Mouse (Mus musculus) kidney, postnatal 0 days (tissue): ENCODE measurements around the gene Hoxb6. TPM values are rescaled to one million over a fixed set of nuclear protein-coding genes. Genes with fewer than 3 reads are reported as not detected.
A peak's percentile ranks its signal among the peaks of the same experiment; 100 is the strongest.

Source experiments
- ATAC-seq: fragments of 200-750 bp; cut with Nextera tagmentation; replicated peaks from 2 replicates; pipeline ENCODE4 v1.8.0; 2017; ENCODE audit warnings: low read depth, moderate number of reproducible peaks, moderate TSS enrichment, moderate library complexity; ENCODE audit not compliant: low FRiP score
- DNase-seq: peaks from one replicate; pipeline ENCODE4 v3.0.0-alpha.2; 2016; ENCODE audit warnings: low spot score
- H3K27ac ChIP-seq: fragments of 300-500 bp; sonication (generic); 2 replicates; pipeline ENCODE4 v1.5.1; 2014; ENCODE audit warnings: mild to moderate bottlenecking
- H3K27me3 ChIP-seq: fragments of 300-500 bp; sonication (generic); 2 replicates; pipeline ENCODE4 v1.6.1; 2014; ENCODE audit warnings: low read length, mixed read lengths; ENCODE audit not compliant: insufficient read depth
- H3K36me3 ChIP-seq: fragments of 300-500 bp; sonication (generic); 2 replicates; pipeline ENCODE4 v1.6.1; 2014; ENCODE audit warnings: low read length, mixed read lengths; ENCODE audit not compliant: insufficient read depth
- H3K4me1 ChIP-seq: fragments of 300-500 bp; sonication (generic); replicated peaks from 2 replicates; pipeline ENCODE4 v1.6.1; 2014; ENCODE audit warnings: antibody characterized with exemption, low read length, mixed read lengths; ENCODE audit not compliant: insufficient read depth
- H3K4me2 ChIP-seq: fragments of 300-500 bp; sonication (generic); 2 replicates; pipeline ENCODE4 v1.6.1; 2014; ENCODE audit warnings: mild to moderate bottlenecking, low read length, moderate library complexity, mixed read lengths
- H3K4me3 ChIP-seq: fragments of 300-500 bp; sonication (generic); replicated peaks from 2 replicates; pipeline ENCODE4 v1.5.1; 2014; ENCODE audit warnings: low read depth, low read length
- H3K9ac ChIP-seq: fragments of 300-500 bp; sonication (generic); 2 replicates; pipeline ENCODE4 v1.6.1; 2014; ENCODE audit warnings: low read depth, low read length
- H3K9me3 ChIP-seq: fragments of 300-500 bp; sonication (generic); replicated peaks from 2 replicates; pipeline ENCODE4 v1.6.1; 2016; ENCODE audit warnings: low read length, inconsistent platforms, mixed read lengths
- CTCF ChIP-seq: IDR thresholded peaks from 2 replicates; pipeline ENCODE4 v1.5.1; 2016; ENCODE audit warnings: antibody characterized with exemption, low read depth, mild to moderate bottlenecking, moderate library complexity
- WGBS: fragments of 180-500 bp; shearing (Covaris S2); extraction: QIAGEN DNeasy Blood & Tissue Kit; methylation state at CpG from one replicate; pipeline ENCODE4 v1.1.7; 2014; 5-methylcytosine and 5-hydroxymethylcytosine counted together
- polyA plus RNA-seq: library from polyadenylated mRNA; unstranded; fragments of >200 nt; fragmentation: Nextera tagmentation; extraction: Ambion mirVana; gene quantifications from 2 replicates; pipeline ENCODE4 v1.2.1, GENCODE M21; 2015

Gene Hoxb6
- polyA plus RNA-seq, 1 experiment from 2014 or later = 45.0 TPM

DNA sequence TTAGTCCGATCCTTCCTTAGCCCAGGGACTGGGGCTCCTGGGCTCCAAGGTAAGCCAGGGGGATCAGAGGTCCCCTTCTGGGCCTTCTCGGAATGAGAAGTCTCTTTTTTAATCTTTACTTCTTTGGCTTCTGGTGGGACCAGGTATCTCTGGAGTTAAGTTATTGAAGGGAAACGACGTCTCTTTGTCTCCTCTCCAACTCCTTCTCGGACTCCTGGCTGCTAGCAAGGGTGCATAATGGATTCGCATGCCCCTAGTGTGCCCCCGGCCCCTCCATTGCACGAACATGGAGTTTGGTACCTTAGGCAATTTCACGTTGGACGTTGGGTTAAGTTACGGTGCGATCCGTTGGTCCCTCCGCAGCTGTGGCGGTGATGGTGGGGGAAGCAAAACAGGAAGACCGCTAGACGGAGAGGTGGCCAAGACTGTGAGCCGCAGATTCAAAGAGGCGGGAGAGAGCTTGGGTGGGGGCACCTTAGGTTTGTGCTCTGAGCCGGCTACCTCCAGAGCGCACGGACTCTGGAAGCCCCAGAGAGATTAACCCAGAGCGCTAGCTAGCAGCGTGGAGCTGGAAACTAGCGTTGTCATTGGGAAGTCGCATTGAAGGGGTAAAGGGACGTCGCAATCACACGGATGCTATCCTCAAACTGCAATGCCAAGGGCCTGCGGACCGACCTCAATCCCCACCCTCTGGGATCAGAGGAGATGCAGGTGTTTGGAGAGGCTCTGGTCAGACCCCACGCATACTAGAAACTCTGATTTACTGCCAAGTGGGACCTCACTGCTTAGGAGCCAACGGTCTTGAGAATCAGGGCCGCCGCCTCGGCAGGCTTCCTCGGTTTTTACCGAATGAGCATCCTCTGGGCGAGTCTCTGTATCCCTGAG is 36.9 kb upstream of the Hoxb6 start:
- no peak for ATAC-seq
- Histone ChIP-seq H3K4me2 (peak overlapping the region; percentile 65), H3K4me3 (peak overlapping the region; percentile 77), H3K36me3 (no peaks in the 10 kb centered on the region), H3K27me3 (no peaks in the 10 kb centered on the region), H3K9ac (peak overlapping the region; percentile 91), H3K27ac (peak overlapping the region; percentile 92), H3K4me1 (peaks cover 38% of the 10 kb centered on the region), H3K9me3 (no peaks in the 10 kb centered on the region)
- no peak for TF ChIP-seq CTCF
- peak; percentile 52 for DNase-seq
- 12% methylated on average over 39 of the region's 39 CpGs for WGBS

DNA sequence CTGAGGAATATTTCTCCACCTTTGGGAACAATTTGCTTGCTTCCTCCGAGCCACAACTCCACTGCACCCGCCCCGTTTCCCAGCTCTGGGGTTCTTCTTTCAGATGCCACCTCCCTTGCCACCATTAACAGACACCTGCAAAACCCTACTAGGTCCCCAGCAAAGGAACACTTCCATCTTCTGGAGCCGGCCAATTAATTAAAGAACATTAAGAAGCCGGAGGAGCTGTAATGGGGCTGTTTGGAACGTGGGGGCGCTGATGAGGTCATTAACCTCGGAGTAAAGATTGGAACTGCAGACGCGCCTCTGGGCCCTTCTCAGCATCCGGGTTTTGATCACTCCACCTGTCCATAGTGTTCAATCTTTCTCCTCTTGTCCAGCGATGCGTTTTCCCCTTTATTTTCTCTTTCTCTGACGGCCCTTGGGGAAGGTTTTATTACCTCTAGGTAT is 36.3 kb upstream of the Hoxb6 start:
- Histone ChIP-seq H3K4me3 (peak overlapping the region; percentile 77; the same call in 1 of the 2 replicates), H3K27ac (peak overlapping the region; percentile 92; the same call in 1 of the 2 replicates), H3K36me3 (no peaks in the 10 kb centered on the region), H3K4me1 (peaks cover 38% of the 10 kb centered on the region), H3K4me2 (peak overlapping the region; percentile 65), H3K9me3 (no peaks in the 10 kb centered on the region), H3K9ac (peak overlapping the region; percentile 91), H3K27me3 (no peaks in the 10 kb centered on the region)
- WGBS = 25% methylated on average over 14 of the region's 14 CpGs
- peak; percentile 59 for DNase-seq
- ATAC-seq = no peak
- TF ChIP-seq CTCF = peak; percentile 31; the same call in 1 of the 2 replicates

DNA sequence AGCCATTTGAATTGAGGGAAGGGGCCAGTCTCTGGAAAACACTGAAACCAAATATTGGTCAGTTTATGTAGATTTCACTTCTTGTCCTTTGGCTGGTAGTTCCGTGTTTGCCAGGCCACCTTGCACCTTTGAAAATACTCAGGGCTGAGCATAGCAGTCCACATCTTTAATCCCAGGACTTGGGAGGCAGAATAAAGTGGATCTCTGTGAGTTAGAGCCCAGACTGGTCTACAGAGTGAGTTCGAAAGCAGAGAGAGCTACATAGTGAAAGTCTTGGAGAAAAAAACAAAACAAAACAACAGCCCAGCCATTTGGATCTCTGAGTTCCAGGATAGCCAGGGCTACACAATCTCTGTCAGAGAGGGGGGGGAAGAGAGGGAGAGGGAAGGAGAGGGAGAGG is 35.1 kb upstream of the Hoxb6 start:
- no peaks in the 10 kb centered on the region for H3K27me3 ChIP-seq
- peak overlapping the region; percentile 6; the same call in 1 of the 2 replicates for H3K9ac ChIP-seq
- WGBS = 33% methylated on average over 2 of the region's 2 CpGs
- peak overlapping the region; percentile 29; the same call in 1 of the 2 replicates for H3K4me2 ChIP-seq
- H3K4me3 ChIP-seq = no peak overlapping the region
- ATAC-seq (no peak), DNase-seq (no peak)
- peak overlapping the region; percentile 39 for H3K27ac ChIP-seq
- peaks cover 38% of the 10 kb centered on the region for H3K4me1 ChIP-seq
- H3K36me3 ChIP-seq = no peaks in the 10 kb centered on the region
- H3K9me3 ChIP-seq = no peaks in the 10 kb centered on the region
- no peak for TF ChIP-seq CTCF

DNA sequence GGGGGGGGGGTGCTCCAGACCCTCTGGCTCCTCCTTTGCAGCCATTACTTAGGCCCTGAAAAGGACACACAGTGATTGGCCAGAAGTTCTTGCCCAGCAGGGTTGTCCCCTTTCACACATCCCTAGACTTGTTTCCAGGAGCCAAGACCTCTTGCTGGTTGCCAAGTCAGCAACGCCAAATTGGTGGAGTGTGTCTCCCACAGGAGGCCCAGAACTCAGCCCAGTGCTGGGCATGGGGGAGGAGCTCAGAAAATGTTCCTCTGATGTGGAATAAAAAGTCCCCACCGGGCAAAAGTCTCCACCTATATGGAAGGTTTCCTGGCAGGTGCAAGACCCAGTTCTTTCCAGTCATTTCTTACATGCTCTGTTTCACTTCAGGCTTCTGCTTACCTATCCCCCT is 33.2 kb upstream of the Hoxb6 start:
- DNase-seq (no peak), ATAC-seq (peak; percentile 26; the same call in 1 of the 2 replicates)
- H3K27ac ChIP-seq = no peak overlapping the region
- peaks cover 43% of the 10 kb centered on the region for H3K4me1 ChIP-seq
- WGBS = 12% methylated on average over 2 of the region's 2 CpGs
- no peak overlapping the region for H3K4me2 ChIP-seq
- no peak overlapping the region for H3K9ac ChIP-seq
- no peak overlapping the region for H3K4me3 ChIP-seq
- H3K36me3 ChIP-seq = peaks cover 3% of the 10 kb centered on the region; the same call in 1 of the 2 replicates
- H3K9me3 ChIP-seq = no peaks in the 10 kb centered on the region
- no peak for TF ChIP-seq CTCF
- H3K27me3 ChIP-seq = no peaks in the 10 kb centered on the region

DNA sequence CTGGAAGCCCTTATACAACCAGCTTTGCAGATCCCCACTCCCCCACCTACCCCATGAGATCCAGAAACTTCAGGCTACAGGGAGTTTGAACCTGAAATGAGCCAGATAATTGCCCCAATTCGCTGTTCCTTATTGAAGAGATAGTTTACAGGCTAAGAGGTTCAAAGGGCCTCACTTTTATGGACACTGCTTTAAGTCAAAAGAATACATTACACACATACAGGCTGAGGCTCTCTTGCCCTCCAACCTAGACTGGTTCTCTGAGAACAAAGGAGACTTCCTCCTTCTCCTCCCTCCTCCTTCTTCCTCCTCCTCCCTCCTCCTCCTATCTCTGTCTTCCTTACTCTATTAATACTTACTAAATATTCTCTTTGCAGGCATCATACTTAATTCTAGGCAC is 32.8 kb upstream of the Hoxb6 start:
- Histone ChIP-seq H3K27me3 (no peaks in the 10 kb centered on the region), H3K4me3 (no peak overlapping the region), H3K9me3 (no peaks in the 10 kb centered on the region), H3K4me2 (no peak overlapping the region), H3K27ac (peak overlapping the region; percentile 60; the same call in 1 of the 2 replicates), H3K9ac (no peak overlapping the region), H3K36me3 (peaks cover 6% of the 10 kb centered on the region; the same call in 1 of the 2 replicates), H3K4me1 (peaks cover 45% of the 10 kb centered on the region)
- TF ChIP-seq CTCF = no peak
- no peak for ATAC-seq
- 4% methylated on average over 1 of the region's 1 CpGs for WGBS
- no peak for DNase-seq

DNA sequence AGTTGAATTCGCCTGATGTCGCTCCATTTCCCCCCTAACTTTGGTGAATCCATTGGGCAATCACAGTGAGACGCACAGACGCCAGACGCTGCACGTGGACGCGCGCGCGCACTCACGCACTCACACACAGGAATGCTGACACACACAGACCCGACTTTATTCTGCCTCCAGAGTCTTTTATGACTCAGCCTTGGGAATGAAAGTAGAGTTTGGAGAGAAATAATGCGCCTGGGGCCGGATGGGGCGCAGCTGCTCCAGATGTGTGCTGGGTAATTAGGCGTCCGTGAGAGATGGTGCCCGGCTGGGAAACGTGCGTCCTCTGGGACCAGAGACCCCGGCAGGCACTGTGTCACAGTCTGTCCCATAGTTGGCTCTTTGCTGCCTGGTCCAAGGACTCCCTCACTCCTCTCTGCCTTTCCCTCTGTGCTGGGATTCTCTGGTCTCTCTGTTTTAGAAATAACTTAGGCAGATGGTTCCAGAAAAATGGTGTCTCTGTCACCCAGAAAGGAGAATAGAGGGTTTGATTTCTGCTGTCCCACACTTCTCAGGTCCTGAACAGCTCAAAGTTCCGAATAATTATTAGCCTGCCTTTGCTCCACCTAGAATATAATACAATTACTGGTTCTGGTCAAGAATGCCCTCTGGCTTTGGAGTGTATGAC is 31.8 kb upstream of the Hoxb6 start:
- peak overlapping the region; percentile 51; the same call in 1 of the 2 replicates for H3K27ac ChIP-seq
- peak overlapping the region; percentile 23 for H3K4me2 ChIP-seq
- H3K4me1 ChIP-seq = peaks cover 40% of the 10 kb centered on the region
- ATAC-seq (no peak), DNase-seq (peak; percentile 76)
- no peaks in the 10 kb centered on the region for H3K9me3 ChIP-seq
- H3K36me3 ChIP-seq = peaks cover 12% of the 10 kb centered on the region; the same call in 1 of the 2 replicates
- H3K27me3 ChIP-seq = no peaks in the 10 kb centered on the region
- 10% methylated on average over 23 of the region's 23 CpGs for WGBS
- no peak overlapping the region for H3K4me3 ChIP-seq
- TF ChIP-seq CTCF = no peak
- no peak overlapping the region for H3K9ac ChIP-seq
